19 mouse cellular contexts compared by ENCODE assay signal in the genomic region with DNA sequence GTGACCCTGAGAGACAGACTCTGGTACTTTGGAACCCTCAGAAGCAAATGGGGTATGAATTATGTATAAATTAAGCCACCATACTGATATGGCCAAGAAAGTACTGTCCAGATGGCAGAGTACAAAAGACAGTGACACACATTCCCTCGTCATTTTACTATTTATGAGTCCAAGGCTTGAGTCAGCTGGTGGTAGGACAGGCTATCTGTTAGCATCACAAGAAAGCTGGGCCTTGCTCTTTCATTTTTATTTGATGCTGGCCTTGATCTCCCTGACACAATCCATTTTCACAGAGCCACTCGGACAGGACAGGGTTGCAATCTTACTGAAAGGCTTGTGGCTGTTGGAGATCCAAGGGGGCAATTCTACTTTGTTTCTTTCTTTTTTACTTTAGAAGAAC.
A peak's percentile ranks its signal among the peaks of the same experiment; 100 is the strongest.
DNase-seq lines count a peak whose midpoint lies in the region; ATAC-seq and TF ChIP-seq lines count a peak whose summit lies in the region.
"Had no signal": no experiment of that assay in that cellular context is flagged by ENCODE, and none has a peak within 500 bp of the region (broad histone marks: within the 10 kb centered on the region; RNA-seq: fewer than 3 reads in every experiment).

No protein-coding gene starts in this region.

- H3K9ac ChIP-seq in forebrain, embryonic 13.5 days = no peak overlapping the region
- H3K9ac ChIP-seq in forebrain, embryonic 14.5 days (ENCODE audit: low read length) = no peak overlapping the region
- H3K9ac ChIP-seq in midbrain, embryonic 11.5 days (ENCODE audit: low read length) = no peak overlapping the region
- H3K9ac ChIP-seq in midbrain, embryonic 16.5 days (ENCODE audit: low read depth, low read length) = no peak overlapping the region
- H3K9ac ChIP-seq in liver, postnatal 0 days (replicated peaks) = no peak overlapping the region
- H3K9ac ChIP-seq: forebrain, embryonic 15.5 days; heart, embryonic 12.5 days; hindbrain, embryonic 15.5 days had no signal

- DNase-seq in forebrain, embryonic 14.5 days (ENCODE audit: low spot score) = no peak
- peak; percentile 51 for DNase-seq in midbrain, embryonic 11.5 days (ENCODE audit: low spot score, missing footprints)
- DNase-seq in adrenal gland, postnatal 36 days = peak; percentile 24 to 39
- DNase-seq in cerebellum, adult 11-12 months = no peak
- DNase-seq in liver, postnatal 0 days = no peak
- DNase-seq: cerebellum, adult 18-20 months; cerebellum, adult 9-11 months; cerebellum, postnatal 36 days; gastrocnemius, postnatal 14 days; kidney, adult 2 months had no signal

- ATAC-seq in forebrain, embryonic 13.5 days = 0 out of 2 replicates have a peak, but pooled peaks have one; percentile 4
- no peak for ATAC-seq in forebrain, embryonic 14.5 days
- no peak for ATAC-seq in midbrain, embryonic 11.5 days (ENCODE audit: low FRiP score)
- no peak for ATAC-seq in midbrain, embryonic 16.5 days
- no peak for ATAC-seq in liver, postnatal 0 days
- ATAC-seq: CD4-positive, CD25-positive, alpha-beta regulatory T cell, adult 4 months; forebrain, embryonic 15.5 days; intestine, embryonic 16.5 days had no signal

- no peak overlapping the region for H3K4me3 ChIP-seq in forebrain, embryonic 13.5 days
- no peak overlapping the region for H3K4me3 ChIP-seq in forebrain, embryonic 14.5 days (ENCODE audit: low read depth, low read length)
- no peak overlapping the region for H3K4me3 ChIP-seq in midbrain, embryonic 11.5 days (ENCODE audit: low read depth, low read length)
- no peak overlapping the region for H3K4me3 ChIP-seq in midbrain, embryonic 16.5 days (ENCODE audit: low read depth, low read length)
- H3K4me3 ChIP-seq in liver, postnatal 0 days (ENCODE audit: low read depth, low read length) = no peak overlapping the region
- H3K4me3 ChIP-seq: embryonic facial prominence, embryonic 10.5 days; forebrain, embryonic 15.5 days; heart, embryonic 12.5 days; hindbrain, embryonic 15.5 days had no signal

- no peak overlapping the region for H3K4me2 ChIP-seq in forebrain, embryonic 13.5 days
- no peak overlapping the region for H3K4me2 ChIP-seq in forebrain, embryonic 14.5 days (ENCODE audit: low read length)
- H3K4me2 ChIP-seq in midbrain, embryonic 11.5 days = no peak overlapping the region
- H3K4me2 ChIP-seq in midbrain, embryonic 16.5 days (ENCODE audit: low read length) = no peak overlapping the region
- H3K4me2 ChIP-seq in liver, postnatal 0 days (ENCODE audit: low read depth, low read length) = no peak overlapping the region
- H3K4me2 ChIP-seq: forebrain, embryonic 15.5 days; heart, embryonic 12.5 days; hindbrain, embryonic 15.5 days had no signal

- H3K4me1 ChIP-seq in forebrain, embryonic 13.5 days = peaks cover 17% of the 10 kb centered on the region
- H3K4me1 ChIP-seq in forebrain, embryonic 14.5 days (ENCODE audit: control insufficient read depth, insufficient read depth, low read length) = peaks cover 9% of the 10 kb centered on the region; the same call in 1 of the 2 replicates
- H3K4me1 ChIP-seq in midbrain, embryonic 11.5 days (ENCODE audit: control insufficient read depth, insufficient read depth, low read length) = no peaks in the 10 kb centered on the region
- H3K4me1 ChIP-seq in midbrain, embryonic 16.5 days (ENCODE audit: control insufficient read depth, insufficient read depth, low read length) = no peaks in the 10 kb centered on the region
- no peaks in the 10 kb centered on the region for H3K4me1 ChIP-seq in liver, postnatal 0 days (ENCODE audit: insufficient read depth)
- H3K4me1 ChIP-seq: embryonic facial prominence, embryonic 10.5 days had no signal

- 73% methylated on average over 2 of the region's 2 CpGs for whole genome bisulfite sequencing in forebrain, embryonic 13.5 days
- 81% methylated on average over 2 of the region's 2 CpGs for WGBS in forebrain, embryonic 14.5 days
- 71% methylated on average over 2 of the region's 2 CpGs for WGBS in midbrain, embryonic 11.5 days
- WGBS in midbrain, embryonic 16.5 days = 64% methylated on average over 2 of the region's 2 CpGs
- 54% methylated on average over 2 of the region's 2 CpGs for WGBS in liver, postnatal 0 days (ENCODE audit: insufficient replicate concordance)

- H3K36me3 ChIP-seq in forebrain, embryonic 13.5 days (ENCODE audit: poor library complexity, severe bottlenecking) = no peaks in the 10 kb centered on the region
- no peaks in the 10 kb centered on the region for H3K36me3 ChIP-seq in forebrain, embryonic 14.5 days (ENCODE audit: control insufficient read depth, insufficient read depth, low read length)
- no peaks in the 10 kb centered on the region for H3K36me3 ChIP-seq in midbrain, embryonic 11.5 days (ENCODE audit: control insufficient read depth, insufficient read depth, low read length)
- no peaks in the 10 kb centered on the region for H3K36me3 ChIP-seq in midbrain, embryonic 16.5 days (ENCODE audit: control insufficient read depth, insufficient read depth, low read length)
- H3K36me3 ChIP-seq in liver, postnatal 0 days (replicated peaks; ENCODE audit: insufficient read depth, low read length) = no peaks in the 10 kb centered on the region
- H3K36me3 ChIP-seq: embryonic facial prominence, embryonic 10.5 days; forebrain, embryonic 15.5 days; G1E; heart, embryonic 12.5 days; hindbrain, embryonic 15.5 days had no signal

- H3K27me3 ChIP-seq in forebrain, embryonic 13.5 days = no peaks in the 10 kb centered on the region
- no peaks in the 10 kb centered on the region for H3K27me3 ChIP-seq in forebrain, embryonic 14.5 days (replicated peaks; ENCODE audit: control insufficient read depth, insufficient read depth, low read length)
- no peaks in the 10 kb centered on the region for H3K27me3 ChIP-seq in midbrain, embryonic 11.5 days (ENCODE audit: control insufficient read depth, insufficient read depth, low read length)
- no peaks in the 10 kb centered on the region for H3K27me3 ChIP-seq in midbrain, embryonic 16.5 days (ENCODE audit: control insufficient read depth, insufficient read depth, low read depth, low read length)
- no peaks in the 10 kb centered on the region for H3K27me3 ChIP-seq in liver, postnatal 0 days (ENCODE audit: insufficient read depth, low read length)
- H3K27me3 ChIP-seq: forebrain, embryonic 15.5 days; heart, embryonic 12.5 days; hindbrain, embryonic 15.5 days had no signal

- no peak overlapping the region for H3K27ac ChIP-seq in forebrain, embryonic 13.5 days
- H3K27ac ChIP-seq in forebrain, embryonic 14.5 days (ENCODE audit: low read depth, low read length) = no peak overlapping the region
- no peak overlapping the region for H3K27ac ChIP-seq in midbrain, embryonic 11.5 days (ENCODE audit: low read depth, low read length)
- no peak overlapping the region for H3K27ac ChIP-seq in midbrain, embryonic 16.5 days (ENCODE audit: low read length)
- H3K27ac ChIP-seq in liver, postnatal 0 days (ENCODE audit: low read depth) = no peak overlapping the region
- H3K27ac ChIP-seq: embryonic facial prominence, embryonic 10.5 days; forebrain, embryonic 15.5 days; hindbrain, embryonic 15.5 days had no signal

- H3K9me3 ChIP-seq in forebrain, embryonic 13.5 days (replicated peaks) = no peaks in the 10 kb centered on the region
- no peaks in the 10 kb centered on the region for H3K9me3 ChIP-seq in forebrain, embryonic 14.5 days (replicated peaks; ENCODE audit: control insufficient read depth, low read length)
- H3K9me3 ChIP-seq in midbrain, embryonic 11.5 days (ENCODE audit: control insufficient read depth, low read length) = no peaks in the 10 kb centered on the region
- H3K9me3 ChIP-seq in midbrain, embryonic 16.5 days (replicated peaks; ENCODE audit: control insufficient read depth, low read length, poor library complexity, severe bottlenecking) = no peaks in the 10 kb centered on the region
- H3K9me3 ChIP-seq in liver, postnatal 0 days (ENCODE audit: low read length) = no peaks in the 10 kb centered on the region
- H3K9me3 ChIP-seq: embryonic facial prominence, embryonic 10.5 days; forebrain, embryonic 15.5 days; G1E; heart, embryonic 12.5 days; hindbrain, embryonic 15.5 days had no signal

- TF ChIP-seq EP300 in liver, postnatal 0 days (IDR thresholded peaks at IDR 0.05; ENCODE audit: low read depth) = no peak

- no peak for TF ChIP-seq CTCF in liver, postnatal 0 days (IDR thresholded peaks at IDR 0.05; ENCODE audit: low read depth)

Comparison
In these comparisons a context has a peak if more than half of its experiments do, and no peak if none do; other contexts are left out.
1. DNase-seq: peak in midbrain, embryonic 11.5 days (single experiment) and adrenal gland, postnatal 36 days (2 of 2); none in forebrain, embryonic 14.5 days (single experiment), cerebellum, adult 11-12 months (single experiment) and liver, postnatal 0 days (single experiment).